Mouse (Mus musculus): ENCODE results near the gene Cdpf1. TPM values are rescaled to one million over a fixed set of nuclear protein-coding genes. Genes with fewer than 3 reads are reported as not detected.

The Cdpf1 gene
- 1 to 10 TPM; 6.4 to 6.9 TPM for total RNA-seq (2023)

GRCm38 (mm10) chr15:85811535-85812277 lies at the start of gene Cdpf1:
TSS of gene Cdpf1 (minus strand) at chr15:85811697.

DNA sequence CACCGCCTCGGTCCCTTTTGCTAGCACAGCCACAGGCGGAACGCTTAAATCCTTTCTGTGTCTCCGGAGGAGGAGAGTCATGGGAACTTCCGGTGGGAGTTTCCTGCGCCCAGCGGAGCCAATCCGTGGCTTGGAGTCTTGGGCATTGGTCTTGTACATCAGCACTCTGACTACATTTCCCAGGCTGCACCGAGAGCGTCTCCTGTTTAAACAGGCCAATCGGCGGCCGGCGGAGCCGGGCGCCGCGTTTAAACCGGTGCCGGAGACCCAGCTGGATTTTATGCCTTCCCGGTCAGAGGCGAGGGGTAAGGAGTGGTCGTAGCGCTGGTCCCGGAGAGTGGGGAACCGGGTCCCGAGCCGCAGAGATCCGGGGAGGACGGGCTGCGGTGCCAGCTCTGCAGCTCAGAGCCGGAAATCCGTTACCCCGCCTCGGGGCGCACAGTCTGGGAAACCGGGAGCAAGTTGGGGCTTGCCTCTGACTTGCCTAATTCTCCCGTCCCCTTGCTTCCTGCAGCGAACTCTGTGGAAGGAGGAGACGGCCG lies 48.1 kb upstream of the Cdpf1 start, which contains the start of gene Gtse1:
TSS of gene Gtse1 (plus strand) at position 256 of the 542 bp plus-strand sequence.

DNA sequence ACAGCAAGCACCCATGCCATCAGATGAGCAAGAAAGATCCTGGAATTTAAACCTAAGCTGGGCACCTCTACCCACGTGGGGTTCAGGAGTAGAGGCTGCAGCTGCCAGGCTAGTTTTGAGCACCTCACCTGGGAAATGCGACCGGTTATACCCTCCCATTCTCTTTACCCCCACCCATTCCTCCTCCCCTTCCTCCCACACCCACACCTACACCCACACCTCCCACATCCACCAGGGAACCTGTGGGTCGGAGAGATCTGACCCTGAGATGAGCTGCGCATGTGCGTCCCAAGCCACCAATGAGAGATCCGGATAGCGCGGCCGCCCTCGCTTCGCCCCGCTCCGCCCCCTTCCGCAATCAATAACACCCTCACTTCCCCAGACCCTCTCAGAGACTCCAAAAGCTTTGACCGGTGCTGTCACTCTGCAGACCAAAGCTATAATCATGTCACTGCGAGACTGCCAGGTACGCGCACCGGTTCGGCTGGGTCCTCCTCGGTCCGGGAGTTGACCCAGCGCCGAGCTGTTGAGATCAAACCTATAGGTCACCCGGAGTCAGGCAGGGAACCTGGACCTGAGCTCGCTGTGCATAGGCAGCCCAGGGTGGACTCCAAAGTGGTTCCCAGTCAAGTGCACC lies 20.6 kb upstream of the Cdpf1 start, which contains the start of gene Ttc38:
TSS of gene Ttc38 (plus strand) at position 353 of the 637 bp plus-strand sequence.

GRCm38 (mm10) chr15:85821203-85822010 lies 9.9 kb upstream of the Cdpf1 start, which contains the start of gene Pkdrej:
TSS of gene Pkdrej (minus strand) at chr15:85821734.

Other genes starting within 250 kb of the Cdpf1 start
- not detected for gene Wnt7b, start 229.2 kb downstream of the Cdpf1 start, total RNA-seq (2023)
- not detected for gene Ppara, start 76.7 kb downstream of the Cdpf1 start, total RNA-seq (2023)
- gene Pkdrej, start 10.0 kb upstream of the Cdpf1 start, total RNA-seq (2023) = not detected
- gene Ttc38, start 20.6 kb upstream of the Cdpf1 start, total RNA-seq (2023) = 10 to 100 TPM in 1 of 2 experiments, 1 to 10 TPM in 1; 9.1 to 12.2 TPM
- 10 to 100 TPM; 15.2 to 15.8 TPM for gene Gtse1, start 48.0 kb upstream of the Cdpf1 start, total RNA-seq (2023)
- 10 to 100 TPM in 1 of 2 experiments, 1 to 10 TPM in 1; 9.5 to 11.7 TPM for gene Trmu, start 67.6 kb upstream of the Cdpf1 start, total RNA-seq (2023)
- 1 to 10 TPM; 1.4 to 3.0 TPM for gene Celsr1, start 222.1 kb upstream of the Cdpf1 start, total RNA-seq (2023)
- gene Gramd4, start 246.0 kb upstream of the Cdpf1 start, total RNA-seq (2023) = 10 to 100 TPM; 10.2 to 17.1 TPM

All from neutrophil, adult 59 days (primary cell).